Mouse (Mus musculus) kidney, adult 2 months (tissue): ENCODE data around the gene Cadm2.

ENCODE experiments used
- CTCF ChIP-seq: fragments of 200-500 bp; conservative IDR thresholded peaks from 2 replicates; pipeline ENCODE4 v1.5.1; 2011; ENCODE audit warnings: low read depth, mild to moderate bottlenecking, control low read depth, low read length, moderate library complexity, mixed read lengths; ENCODE audit not compliant: insufficient read depth, insufficient read length
- POLR2A ChIP-seq: fragments of 200-500 bp; IDR thresholded peaks from one replicate; pipeline ENCODE4 v1.6.1; 2011; ENCODE audit warnings: low read depth, low read length, control low read depth

DNA sequence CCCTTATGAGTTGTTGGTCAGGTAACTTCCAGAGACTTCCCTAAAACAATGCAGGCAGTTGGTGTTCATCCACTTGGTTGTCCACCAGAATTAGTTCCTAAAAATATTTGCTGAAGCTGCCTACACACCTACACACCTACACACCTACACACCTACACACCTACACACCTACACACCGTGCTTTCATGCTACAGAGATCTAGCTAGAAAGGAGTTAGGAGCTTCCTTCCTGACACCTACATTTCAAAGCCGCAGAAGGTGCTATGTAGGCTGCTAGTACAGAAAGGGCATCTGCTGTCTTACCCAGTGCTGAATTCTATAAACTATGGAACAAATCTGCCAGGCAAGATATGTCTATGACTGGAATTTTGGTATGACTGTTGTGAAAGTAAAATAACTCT lies 872.2 kb downstream of the Cadm2 start:
- TF ChIP-seq CTCF (no peak), POLR2A (no peak)
